Mouse (Mus musculus) CH12.LX (cell line): ENCODE measurements around the gene Rin3. TPM values are rescaled to one million over a fixed set of nuclear protein-coding genes. Genes with fewer than 3 reads are reported as not detected.
A peak's percentile ranks its signal among the peaks of the same experiment; 100 is the strongest.

Experiments used
- DNase-seq: peaks from one replicate; pipeline ENCODE4 v3.0.0-alpha.2; 2013; ENCODE audit errors: extremely low read depth
- H3K27ac ChIP-seq: 2 replicates; pipeline ENCODE4 v1.5.1; 2012; ENCODE audit warnings: low read depth, mild to moderate bottlenecking, control low read depth, moderate library complexity; ENCODE audit not compliant: insufficient read depth
- H3K27me3 ChIP-seq: replicated peaks from 2 replicates; pipeline ENCODE3; 2012; ENCODE audit warnings: inconsistent platforms
- H3K36me3 ChIP-seq, 2 experiments: replicated peaks in 1 of 2; 2 replicates each; pipeline versions ENCODE3 to v1.6.1; 2012; ENCODE audit warnings: inconsistent platforms in 1 of 2, low read length in 1 of 2, mild to moderate bottlenecking in 1 of 2, mixed read lengths in 1 of 2, moderate library complexity in 1 of 2; ENCODE audit not compliant: control insufficient read depth in 1 of 2, insufficient read depth in 1 of 2
- H3K4me1 ChIP-seq, 2 experiments: 2 replicates each; pipeline ENCODE4 v1.6.1; 2012; ENCODE audit warnings: inconsistent platforms in 1 of 2, moderate library complexity in 1 of 2; ENCODE audit not compliant: insufficient read depth in 2 of 2, control insufficient read depth in 1 of 2
- H3K4me2 ChIP-seq: 2 replicates; pipeline ENCODE4 v1.6.1; 2012; ENCODE audit warnings: low read depth, mild to moderate bottlenecking, control low read depth; ENCODE audit not compliant: poor library complexity, insufficient read depth, severe bottlenecking
- H3K4me3 ChIP-seq, 3 experiments: fragments of 150-350 bp in 1 of 3; sonication (generic) in 1 of 3; replicated peaks in 1 of 3; 2 replicates each; pipeline versions ENCODE3 to v1.5.1; 2011 to 2012; ENCODE audit warnings: low read depth in 2 of 3, low read length in 2 of 3, mild to moderate bottlenecking in 2 of 3, moderate library complexity in 2 of 3, control low read depth in 1 of 3, improper control_type of control experiment in 1 of 3, inconsistent platforms in 1 of 3, mixed read lengths in 1 of 3; ENCODE audit not compliant: poor library complexity in 1 of 3
- H3K79me2 ChIP-seq: replicated peaks from 2 replicates; pipeline ENCODE4 v1.6.1; 2012; ENCODE audit warnings: mild to moderate bottlenecking, moderate library complexity; ENCODE audit not compliant: control insufficient read depth, poor library complexity, insufficient read depth, severe bottlenecking; ENCODE audit errors: extremely low read depth
- H3K9ac ChIP-seq: 2 replicates; pipeline ENCODE4 v1.6.1; 2012; ENCODE audit warnings: low read depth, mild to moderate bottlenecking, control low read depth, moderate library complexity; ENCODE audit not compliant: insufficient read depth
- H3K9me3 ChIP-seq: replicated peaks from 2 replicates; pipeline ENCODE3; 2012; ENCODE audit warnings: low read length, inconsistent platforms, mixed read lengths
- BHLHE40 ChIP-seq: IDR thresholded peaks from 2 replicates; pipeline ENCODE4 v1.6.1; 2011; ENCODE audit warnings: mild to moderate bottlenecking, low read depth, low read length, improper control_type of control experiment
- CHD1 ChIP-seq: IDR thresholded peaks from 2 replicates; pipeline ENCODE4 v1.6.1; 2012; ENCODE audit warnings: low read depth, low read length, improper control_type of control experiment, inconsistent platforms
- CHD2 ChIP-seq: IDR thresholded peaks from 2 replicates; pipeline ENCODE4 v1.6.1; 2011; ENCODE audit warnings: low read length, improper control_type of control experiment
- CTCF ChIP-seq, 2 experiments: IDR thresholded peaks in 1 of 2; conservative IDR thresholded peaks in 1 of 2; 2 replicates each; pipeline ENCODE4 v1.5.1; 2011 to 2012; ENCODE audit warnings: low read depth in 2 of 2, low read length in 2 of 2, improper control_type of control experiment in 1 of 2, inconsistent platforms in 1 of 2, mild to moderate bottlenecking in 1 of 2, moderate library complexity in 1 of 2
- E2F4 ChIP-seq: IDR thresholded peaks from 2 replicates; pipeline ENCODE4 v1.6.1; 2011; ENCODE audit warnings: low read depth, low read length, improper control_type of control experiment; ENCODE audit not compliant: insufficient replicate concordance
- EP300 ChIP-seq: IDR thresholded peaks from 2 replicates; pipeline ENCODE4 v1.6.1; 2011; ENCODE audit warnings: low read length, improper control_type of control experiment
- ETS1 ChIP-seq: conservative IDR thresholded peaks from 2 replicates; pipeline ENCODE4 v1.6.1; 2012; ENCODE audit warnings: low read depth, mild to moderate bottlenecking, inconsistent platforms, low read length, improper control_type of control experiment, moderate library complexity
- GABPA ChIP-seq: IDR thresholded peaks from 2 replicates; pipeline ENCODE4 v1.6.1; 2012; ENCODE audit warnings: low read depth, low read length, improper control_type of control experiment, inconsistent platforms; ENCODE audit not compliant: insufficient replicate concordance
- IRF4 ChIP-seq: IDR thresholded peaks from 2 replicates; pipeline ENCODE4 v1.6.1; 2014; ENCODE audit warnings: low read depth, mild to moderate bottlenecking, inconsistent platforms, low read length, improper control_type of control experiment
- JUN ChIP-seq: IDR thresholded peaks from 2 replicates; pipeline ENCODE4 v1.6.1; 2011; ENCODE audit warnings: low read depth, mild to moderate bottlenecking, low read length, improper control_type of control experiment, moderate library complexity; ENCODE audit not compliant: insufficient read depth
- JUND ChIP-seq: conservative IDR thresholded peaks from 2 replicates; pipeline ENCODE4 v1.6.1; 2011; ENCODE audit warnings: low read depth, low read length, improper control_type of control experiment
- KAT2A ChIP-seq: IDR thresholded peaks from 2 replicates; pipeline ENCODE4 v1.6.1; 2012; ENCODE audit warnings: low read length, improper control_type of control experiment, inconsistent platforms; ENCODE audit not compliant: insufficient replicate concordance
- MAFK ChIP-seq: IDR thresholded peaks from 2 replicates; pipeline ENCODE4 v1.6.1; 2011; ENCODE audit warnings: low read length, improper control_type of control experiment; ENCODE audit not compliant: insufficient replicate concordance
- MAX ChIP-seq: IDR thresholded peaks from 2 replicates; pipeline ENCODE4 v1.6.1; 2011; ENCODE audit warnings: low read length, improper control_type of control experiment
- MAZ ChIP-seq: IDR thresholded peaks from 2 replicates; pipeline ENCODE4 v1.6.1; 2012; ENCODE audit warnings: low read depth, mild to moderate bottlenecking, inconsistent platforms, low read length, improper control_type of control experiment, moderate library complexity
- MEF2A ChIP-seq: IDR thresholded peaks from 2 replicates; pipeline ENCODE4 v1.6.1; 2014; ENCODE audit warnings: low read depth, mild to moderate bottlenecking, inconsistent platforms, low read length, improper control_type of control experiment, borderline replicate concordance
- MXI1 ChIP-seq: IDR thresholded peaks from 2 replicates; pipeline ENCODE4 v1.6.1; 2011; ENCODE audit warnings: mild to moderate bottlenecking, low read depth, low read length, improper control_type of control experiment
- MYC ChIP-seq: IDR thresholded peaks from 2 replicates; pipeline ENCODE4 v1.6.1; 2011; ENCODE audit warnings: low read depth, mild to moderate bottlenecking, improper control_type of control experiment, low read length
- NELFE ChIP-seq: IDR thresholded peaks from 2 replicates; pipeline ENCODE4 v1.6.1; 2011; ENCODE audit warnings: low read depth, low read length, improper control_type of control experiment
- NRF1 ChIP-seq: IDR thresholded peaks from 2 replicates; pipeline ENCODE4 v1.6.1; 2014; ENCODE audit warnings: low read depth, mild to moderate bottlenecking, inconsistent platforms, low read length, improper control_type of control experiment, moderate library complexity
- PAX5 ChIP-seq: IDR thresholded peaks from 2 replicates; pipeline ENCODE4 v1.6.1; 2012; ENCODE audit warnings: low read length, inconsistent platforms, mixed read lengths
- POLR2A ChIP-seq: IDR thresholded peaks from 2 replicates; pipeline ENCODE4 v1.6.1; 2011; ENCODE audit warnings: low read depth, mild to moderate bottlenecking, improper control_type of control experiment, low read length
- RAD21 ChIP-seq: IDR thresholded peaks from 2 replicates; pipeline ENCODE4 v1.6.1; 2011; ENCODE audit warnings: low read depth, mild to moderate bottlenecking, low read length, improper control_type of control experiment, moderate library complexity
- RCOR1 ChIP-seq: conservative IDR thresholded peaks from 2 replicates; pipeline ENCODE4 v1.6.1; 2012; ENCODE audit warnings: low read depth, mild to moderate bottlenecking, inconsistent platforms, low read length, improper control_type of control experiment
- SMC3 ChIP-seq: IDR thresholded peaks from 2 replicates; pipeline ENCODE4 v1.6.1; 2011; ENCODE audit warnings: low read depth, low read length, improper control_type of control experiment
- TBP ChIP-seq: conservative IDR thresholded peaks from 2 replicates; pipeline ENCODE4 v1.6.1; 2011; ENCODE audit warnings: low read depth, low read length, improper control_type of control experiment
- TCF12 ChIP-seq: IDR thresholded peaks from 2 replicates; pipeline ENCODE4 v1.6.1; 2014; ENCODE audit warnings: low read depth, mild to moderate bottlenecking, inconsistent platforms, low read length, improper control_type of control experiment
- UBTF ChIP-seq: IDR thresholded peaks from 2 replicates; pipeline ENCODE4 v1.6.1; 2012; ENCODE audit warnings: low read depth, mild to moderate bottlenecking, inconsistent platforms, low read length, improper control_type of control experiment, moderate library complexity
- USF2 ChIP-seq: conservative IDR thresholded peaks from 2 replicates; pipeline ENCODE4 v1.6.1; 2011; ENCODE audit warnings: low read depth, low read length, improper control_type of control experiment
- ZKSCAN1 ChIP-seq: IDR thresholded peaks from 2 replicates; pipeline ENCODE4 v1.6.1; 2012; ENCODE audit warnings: low read depth, inconsistent platforms, low read length, improper control_type of control experiment, borderline replicate concordance
- ZNF384 ChIP-seq: IDR thresholded peaks from 2 replicates; pipeline ENCODE4 v1.6.1; 2012; ENCODE audit warnings: low read depth, low read length, improper control_type of control experiment, inconsistent platforms
- dilution Hi-C: fragments of 300-500 bp; cut with MboI; formaldehyde crosslinking; loops from 2 replicates; pipeline ENCODE4 v1.14.3; 2020; ENCODE audit warnings: low sequenced_read_pairs; ENCODE audit not compliant: extremely low pct_unique_long_range_greater_than_20kb, extremely low pct_ligation_motif_present
- in situ Hi-C: fragments of 300-500 bp; cut with MboI; formaldehyde crosslinking; loops from 3 replicates; pipeline ENCODE4 v1.14.3; 2019; ENCODE audit warnings: low sequenced_read_pairs, low pct_ligation_motif_present, low pct_unique_long_range_greater_than_20kb, mixed read lengths
- polyA plus RNA-seq: library from polyadenylated mRNA; unstranded; fragments of >175 nt; gene quantifications from 2 replicates; pipeline ENCODE4 v1.2.1, GENCODE M21; 2012; ENCODE audit warnings: low read depth; ENCODE audit not compliant: insufficient read length
- total RNA-seq, 2 experiments: library from RNA; depleted of rRNA; stranded (reverse); fragments of 300-350 nt in 1 of 2; fragments of >200 nt in 1 of 2; gene quantifications; 2 replicates each; pipeline ENCODE4 v1.2.3; 2012 to 2014

Rin3 gene
- total and polyA plus RNA-seq, 3 experiments = 2.4 to 10.0 (median 8.4) TPM

GRCm38 (mm10) chr12:102426285-102426684 lies 143.4 kb downstream of the Rin3 start:
- H3K27ac ChIP-seq = no peak overlapping the region
- in situ Hi-C loops = no loop called here
- no peaks in the 10 kb centered on the region for H3K27me3 ChIP-seq
- dilution Hi-C loops = no loop called here
- no peaks in the 10 kb centered on the region for H3K79me2 ChIP-seq
- no peak overlapping the region for H3K4me3 ChIP-seq
- TF ChIP-seq ZNF384 = no peak
- peak; percentile 65; the same call in 1 of the 2 replicates for TF ChIP-seq MAX
- peak; percentile 50; the same call in 1 of the 2 replicates for TF ChIP-seq CHD2
- TF ChIP-seq EP300 = peak; percentile 97
- peak; percentile 74; the same call in 1 of the 2 replicates for TF ChIP-seq BHLHE40
- TF ChIP-seq CTCF (conservative IDR thresholded peaks at IDR 0.05 in 1 of 2, IDR thresholded peaks at IDR 0.05 in 1 of 2; ENCODE audit: low read depth in 2 of 2, low read length in 2 of 2) = no peak
- peak; percentile 100 for TF ChIP-seq JUND
- no peak for TF ChIP-seq E2F4
- TF ChIP-seq TCF12 = peak; percentile 64; the same call in 1 of the 2 replicates
- TF ChIP-seq IRF4 = peak; percentile 99
- no peak for TF ChIP-seq NELFE
- peak; percentile 93 for TF ChIP-seq RCOR1
- peak; percentile 71 for TF ChIP-seq ETS1
- 0 out of 2 replicates have a peak, but pooled peaks have one; percentile 49 for TF ChIP-seq MAFK
- TF ChIP-seq JUN = peak; percentile 99
- TF ChIP-seq MEF2A = peak; percentile 52; the same call in 1 of the 2 replicates
- TF ChIP-seq USF2 = no peak
- TF ChIP-seq MAZ = no peak
- TF ChIP-seq PAX5 = no peak
- TF ChIP-seq MYC = 0 out of 2 replicates have a peak, but pooled peaks have one; percentile 63
- H3K9me3 ChIP-seq = peaks cover 8% of the 10 kb centered on the region
- peaks cover 8 to 25% of the 10 kb centered on the region in 2 experiments; a peak in 3 of 4 replicates for H3K4me1 ChIP-seq
- H3K9ac ChIP-seq = no peak overlapping the region
- peak; percentile 74 for DNase-seq
- no peak overlapping the region for H3K4me2 ChIP-seq
- peaks cover 11 to 35% of the 10 kb centered on the region in 2 experiments for H3K36me3 ChIP-seq

GRCm38 (mm10) chr12:102429656-102430055 lies 146.8 kb downstream of the Rin3 start:
- no peak overlapping the region for H3K4me2 ChIP-seq
- H3K79me2 ChIP-seq = no peaks in the 10 kb centered on the region; the same call in 1 of the 2 replicates
- TF ChIP-seq RCOR1 = no peak
- TF ChIP-seq BHLHE40 = no peak
- TF ChIP-seq CTCF (conservative IDR thresholded peaks at IDR 0.05 in 1 of 2, IDR thresholded peaks at IDR 0.05 in 1 of 2; ENCODE audit: low read depth in 2 of 2, low read length in 2 of 2) = no peak
- no peak for TF ChIP-seq SMC3
- no peak for TF ChIP-seq UBTF
- no peak for TF ChIP-seq NRF1
- no peak for TF ChIP-seq IRF4
- TF ChIP-seq ZKSCAN1 = no peak
- no peak for TF ChIP-seq RAD21
- no peak for TF ChIP-seq TBP
- no peak for TF ChIP-seq PAX5
- no peak for TF ChIP-seq MXI1
- TF ChIP-seq NELFE = no peak
- no peak for TF ChIP-seq USF2
- TF ChIP-seq CHD1 = no peak
- no peak for TF ChIP-seq MAX
- no peak for TF ChIP-seq KAT2A
- TF ChIP-seq GABPA = no peak
- TF ChIP-seq POLR2A = no peak
- DNase-seq = no peak
- in situ Hi-C loops = no loop called here
- H3K27me3 ChIP-seq = no peaks in the 10 kb centered on the region
- no peak overlapping the region for H3K9ac ChIP-seq
- peaks cover 4 to 35% of the 10 kb centered on the region in 2 experiments for H3K36me3 ChIP-seq
- no peak overlapping the region for H3K27ac ChIP-seq
- H3K4me3 ChIP-seq = no peak overlapping the region
- dilution Hi-C loops = no loop called here
- H3K9me3 ChIP-seq = peaks cover 8% of the 10 kb centered on the region
- peaks cover 16 to 47% of the 10 kb centered on the region in 2 experiments for H3K4me1 ChIP-seq
